Mouse (Mus musculus) thymus, postnatal 10 days (tissue): ENCODE results near the gene Gm15130.

Source experiments
- DNase-seq, 2 experiments: peaks; one replicate each; pipeline ENCODE4 v3.0.0; 2021; ENCODE audit warnings: low spot score in 2 of 2

The Gm15130 gene

DNA sequence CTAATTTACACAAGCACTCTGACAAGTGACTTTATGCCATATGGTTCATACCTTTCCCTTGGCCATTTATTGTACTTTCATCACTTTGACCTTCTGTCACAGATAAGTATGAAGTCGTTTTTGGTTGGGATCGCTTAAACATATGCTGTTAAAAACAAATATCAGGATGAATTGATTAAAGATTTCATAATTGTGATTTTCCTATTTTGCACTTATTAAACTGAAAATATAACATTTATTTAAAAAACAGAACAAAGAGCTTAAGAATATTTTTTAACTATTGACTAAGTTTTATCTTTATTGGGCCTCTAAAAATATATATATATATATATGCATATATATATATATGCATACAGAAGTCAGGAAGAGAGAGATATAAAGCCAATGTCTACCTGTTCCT lies at the start of gene Gm15130:
Gene Gm15130, minus strand, starts transcription at position 101 of the 400 bp plus-strand sequence.
- no peak for DNase-seq

DNA sequence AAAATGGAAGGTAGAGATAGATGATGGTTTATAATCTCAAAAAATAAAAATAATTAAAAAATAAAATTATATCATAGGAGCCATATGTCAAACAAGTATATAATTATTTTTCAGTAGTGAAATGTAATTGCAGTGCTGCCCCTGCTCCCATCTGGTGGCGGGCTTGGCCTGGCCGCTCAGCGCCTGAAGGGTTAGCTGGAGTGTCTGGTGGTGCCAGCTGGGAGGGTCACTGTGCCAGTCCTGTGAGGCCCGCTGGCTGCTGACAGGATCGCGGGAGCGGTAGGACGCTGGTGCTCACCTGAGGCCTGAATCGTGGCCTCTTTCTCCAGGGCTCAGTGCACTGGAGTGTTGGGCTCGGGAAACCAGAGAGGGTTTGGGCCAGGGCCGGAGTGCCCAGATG lies 29.3 kb upstream of the Gm15130 start:
- no peak for DNase-seq

GRCm38 (mm10) chr2:111135739-111136138 lies 17.0 kb downstream of the Gm15130 start:
- DNase-seq: no peak

DNA sequence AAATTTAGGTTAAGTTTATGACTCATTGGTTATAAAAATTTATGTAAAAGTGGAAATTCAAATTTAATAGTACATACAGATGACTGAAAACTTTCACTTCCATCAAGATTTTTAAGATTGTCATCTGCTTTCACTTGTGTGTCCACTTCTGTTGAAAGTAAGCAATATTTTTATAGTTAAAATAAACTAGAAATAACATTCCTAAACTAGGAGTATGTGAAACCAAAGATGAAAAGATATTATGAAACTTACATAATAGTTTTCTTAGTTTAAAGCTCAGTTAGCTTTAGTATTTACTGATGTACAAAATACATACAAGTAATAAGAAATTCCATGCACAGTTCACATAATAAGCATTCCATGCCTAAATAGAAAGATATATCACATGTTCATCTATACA lies 46.9 kb downstream of the Gm15130 start, which contains the start of gene Gm13941:
Gene Gm13941, minus strand, starts transcription at position 101 of the 400 bp plus-strand sequence.
- DNase-seq: no peak
